Mouse (Mus musculus): ENCODE measurements around the gene 1700016D06Rik. TPM values are rescaled to one million over a fixed set of nuclear protein-coding genes. Genes with fewer than 3 reads are reported as not detected.
"Not testable (repeated sequence)": the region's sequence is repeated elsewhere in the genome, so short reads cannot be mapped to it uniquely, and the experiment has no call there.

Gene 1700016D06Rik
- total RNA-seq, 4 experiments from 2014 or later, result not detected

- DNase-seq, result peak; percentile 54
These were observed 517 bp downstream of the 1700016D06Rik start for GRCm38 (mm10) chr8:11700060-11701032.

DNA sequence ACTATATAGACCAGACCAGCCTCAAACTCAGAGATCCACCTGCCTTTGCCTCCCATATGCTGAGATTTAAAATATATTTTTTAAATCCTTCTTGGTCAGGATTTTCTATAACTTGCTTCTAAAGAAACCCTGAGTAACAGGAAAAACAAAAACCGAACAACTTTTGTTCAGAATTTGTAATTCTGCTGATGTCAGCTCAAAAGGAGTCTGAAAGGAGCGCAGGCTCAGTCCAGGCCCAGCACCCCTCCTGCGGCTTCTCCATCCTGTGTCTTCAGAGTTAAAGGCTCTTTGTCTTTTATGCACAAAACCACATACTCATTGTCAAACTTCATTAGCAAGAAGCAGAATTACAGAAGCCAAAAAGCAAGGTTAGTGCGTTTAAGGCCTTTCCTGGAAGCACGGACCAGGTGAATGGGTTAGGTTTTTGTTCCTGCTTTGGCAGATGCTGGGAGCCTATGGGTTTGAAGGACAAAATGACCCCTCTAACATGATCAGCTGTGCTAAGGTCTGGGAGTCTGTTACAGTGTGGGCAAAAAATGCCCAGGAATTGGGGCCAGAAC lies 1.3 kb downstream of the 1700016D06Rik start:
- no peak for DNase-seq

GRCm38 (mm10) chr8:11697467-11697866 lies 3.4 kb downstream of the 1700016D06Rik start:
- DNase-seq, result no peak

DNA sequence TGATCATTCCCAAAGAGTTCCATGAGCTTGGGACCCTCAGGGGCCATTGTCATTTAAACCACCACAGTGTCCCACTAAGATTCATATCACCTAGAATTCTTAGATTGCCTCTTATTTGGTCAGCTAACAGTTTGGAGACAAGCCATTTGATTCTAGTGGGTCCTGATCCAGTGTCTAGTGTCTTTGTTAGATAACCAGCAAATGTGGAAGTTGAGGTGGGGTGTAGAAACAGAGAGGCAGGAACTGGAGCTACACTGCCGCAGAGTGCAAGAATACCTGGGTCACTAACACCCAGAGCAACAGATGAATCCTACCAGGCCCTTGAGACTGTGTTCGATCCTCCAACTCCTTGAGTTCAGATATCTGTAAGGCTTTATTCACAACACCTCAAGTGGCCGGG lies 4.7 kb downstream of the 1700016D06Rik start:
- no peak for DNase-seq

GRCm38 (mm10) chr8:11693972-11694371 lies 6.9 kb downstream of the 1700016D06Rik start:
- no peak for DNase-seq

GRCm38 (mm10) chr8:11692455-11692854 lies 8.4 kb downstream of the 1700016D06Rik start:
- DNase-seq, result no peak

- DNase-seq, result no peak
These were observed 9.1 kb downstream of the 1700016D06Rik start for GRCm38 (mm10) chr8:11691761-11692160.

GRCm38 (mm10) chr8:11691284-11691683 lies 9.6 kb downstream of the 1700016D06Rik start:
- DNase-seq, result no peak

DNA sequence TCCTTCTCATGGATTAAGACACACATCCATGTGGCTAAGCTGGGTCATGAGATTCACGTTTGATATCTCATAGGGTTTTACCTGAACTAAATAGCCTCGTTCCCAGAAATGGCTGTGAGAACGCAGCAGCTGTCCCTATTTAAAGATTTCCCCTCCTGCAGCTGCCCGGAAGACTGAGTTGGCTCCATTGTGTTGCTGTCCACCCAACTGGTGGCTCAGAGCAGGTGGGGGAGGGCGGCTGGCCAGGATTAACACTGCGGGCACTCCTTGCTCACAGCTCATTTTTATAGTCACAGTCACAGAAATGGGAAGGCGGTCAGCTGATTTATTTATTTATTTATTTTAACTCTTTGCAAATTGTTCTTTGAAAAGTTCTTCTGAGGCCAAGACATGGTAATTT lies 10.9 kb downstream of the 1700016D06Rik start:
- DNase-seq, result no peak

DNA sequence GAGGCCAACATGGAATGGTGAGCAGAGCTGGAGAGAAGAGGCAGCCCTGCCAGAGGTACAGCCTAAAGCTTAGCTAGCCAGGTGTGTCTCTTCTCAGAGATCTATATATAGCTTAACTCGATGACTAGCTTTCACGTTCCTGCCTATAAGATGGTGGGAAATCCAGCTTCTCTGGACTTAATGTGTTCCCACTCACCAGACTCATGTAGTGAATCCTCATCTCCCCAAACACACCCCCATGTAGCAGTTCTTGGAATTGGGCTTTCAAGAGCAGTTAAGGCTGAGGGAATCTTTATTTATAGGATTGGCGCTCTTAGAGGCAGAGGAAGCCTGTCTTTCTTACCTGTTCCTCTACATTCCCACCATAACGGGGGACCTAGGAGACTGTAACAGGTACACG lies 13.6 kb downstream of the 1700016D06Rik start:
- DNase-seq, result no peak

DNA sequence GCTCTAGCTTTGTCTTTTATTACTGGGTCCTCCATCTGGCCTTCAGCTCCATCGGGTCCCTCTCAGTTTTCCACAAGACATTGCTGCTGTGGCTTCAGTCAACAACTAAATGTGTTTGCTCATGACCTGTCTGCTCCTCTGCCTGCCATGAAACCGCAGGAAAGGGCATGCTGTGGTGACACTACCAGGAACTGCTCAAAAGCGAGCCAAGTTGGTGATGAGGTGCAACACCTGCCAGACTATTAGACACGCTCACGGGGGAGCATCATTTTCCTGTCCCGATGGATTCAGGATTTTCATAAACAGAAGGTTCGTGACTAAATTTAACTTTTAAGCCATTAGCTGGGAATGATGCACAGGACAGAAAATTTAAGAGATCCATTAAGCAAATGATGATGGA lies 16.3 kb downstream of the 1700016D06Rik start:
- no peak for DNase-seq

- no peak for DNase-seq
These were observed 32.6 kb downstream of the 1700016D06Rik start for GRCm38 (mm10) chr8:11668308-11668707.

GRCm38 (mm10) chr8:11666023-11666716 lies 34.7 kb downstream of the 1700016D06Rik start:
- DNase-seq, result not testable (repeated sequence)

GRCm38 (mm10) chr8:11661969-11662368 lies 38.9 kb downstream of the 1700016D06Rik start:
- DNase-seq, result no peak

GRCm38 (mm10) chr8:11650021-11650420 lies 50.8 kb downstream of the 1700016D06Rik start:
- DNase-seq, result no peak

DNA sequence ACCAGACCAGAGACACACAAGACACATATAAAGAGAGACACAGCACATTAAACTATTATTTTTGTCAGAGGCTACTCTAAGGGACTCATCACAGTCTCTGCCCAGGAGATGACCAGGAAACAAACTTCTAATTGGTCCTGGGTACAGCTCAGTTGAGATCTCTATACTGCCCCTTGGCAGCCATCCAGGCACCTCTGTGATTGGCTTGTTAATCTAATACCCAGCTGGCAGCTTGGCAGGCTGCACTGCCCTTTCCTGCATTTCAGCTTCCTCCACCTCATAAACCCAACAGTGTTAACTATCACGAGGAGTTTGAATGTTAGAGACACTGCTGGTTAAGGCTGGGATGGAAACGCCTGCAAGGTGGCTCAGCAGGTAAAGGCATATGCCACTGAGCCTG lies 57.7 kb downstream of the 1700016D06Rik start:
- DNase-seq, result no peak

- no peak for DNase-seq
These were observed 60.3 kb downstream of the 1700016D06Rik start for GRCm38 (mm10) chr8:11640606-11641005.

DNA sequence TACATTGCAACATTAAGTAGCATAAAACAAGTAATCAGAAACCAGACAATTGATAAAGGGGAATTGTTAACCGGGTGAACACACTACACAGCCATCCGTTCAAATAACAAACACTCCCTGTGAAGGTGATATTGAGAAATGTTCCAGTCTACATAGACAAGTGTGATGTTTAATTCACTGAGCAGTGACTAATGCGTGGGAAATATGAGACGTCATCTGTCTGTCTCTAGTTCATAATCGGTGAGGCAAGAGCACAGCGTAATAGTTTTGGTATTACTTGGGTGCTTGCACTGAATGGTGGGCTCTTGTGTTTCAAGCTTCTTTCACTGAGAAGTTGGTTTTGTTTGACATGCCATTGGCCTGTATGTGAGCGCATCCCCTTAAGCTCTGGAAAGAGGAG lies 63.3 kb downstream of the 1700016D06Rik start:
- DNase-seq, result no peak

DNA sequence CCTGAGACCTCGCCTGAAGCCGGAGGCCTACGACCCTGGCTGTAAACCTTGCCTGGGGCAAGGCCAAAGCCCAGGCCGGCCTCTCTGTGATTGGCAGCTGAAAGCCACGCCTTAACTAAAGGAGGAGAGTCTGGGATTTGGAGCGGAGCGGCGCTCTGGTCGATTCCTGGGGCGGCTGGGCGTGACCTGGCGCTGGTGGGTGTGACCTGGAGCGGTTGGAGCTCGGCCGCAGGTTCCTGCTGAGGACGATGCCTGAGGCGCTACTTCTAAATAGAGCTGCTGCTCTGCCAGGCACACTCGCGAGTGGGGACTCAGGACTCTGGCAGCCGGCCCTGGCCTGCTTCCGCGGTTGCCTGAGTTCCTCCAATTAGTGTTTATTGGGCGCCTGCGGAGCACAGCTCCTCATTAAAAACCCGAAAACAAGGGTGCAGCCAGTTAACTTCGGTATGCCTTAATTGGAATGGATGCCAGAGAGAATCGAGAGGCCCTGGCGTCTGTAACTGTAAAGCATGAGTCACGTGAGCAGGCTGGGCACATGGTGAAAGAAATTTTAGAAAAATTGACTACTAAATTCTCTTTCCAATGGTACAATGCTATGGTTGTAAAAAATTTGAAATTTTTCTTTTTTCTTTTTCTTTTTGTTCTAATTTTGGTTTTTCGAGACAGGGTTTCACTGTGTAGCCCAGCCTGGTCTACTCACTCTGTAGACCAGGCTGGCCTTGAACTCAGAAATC lies 64.4 kb downstream of the 1700016D06Rik start:
- peak; percentile 87 for DNase-seq

- peak; percentile 97 for DNase-seq
These were observed 65.2 kb downstream of the 1700016D06Rik start, which contains the start of gene Ankrd10 for GRCm38 (mm10) chr8:11635611-11636081. Gene Ankrd10, minus strand, starts transcription at chr8:11635757.

DNA sequence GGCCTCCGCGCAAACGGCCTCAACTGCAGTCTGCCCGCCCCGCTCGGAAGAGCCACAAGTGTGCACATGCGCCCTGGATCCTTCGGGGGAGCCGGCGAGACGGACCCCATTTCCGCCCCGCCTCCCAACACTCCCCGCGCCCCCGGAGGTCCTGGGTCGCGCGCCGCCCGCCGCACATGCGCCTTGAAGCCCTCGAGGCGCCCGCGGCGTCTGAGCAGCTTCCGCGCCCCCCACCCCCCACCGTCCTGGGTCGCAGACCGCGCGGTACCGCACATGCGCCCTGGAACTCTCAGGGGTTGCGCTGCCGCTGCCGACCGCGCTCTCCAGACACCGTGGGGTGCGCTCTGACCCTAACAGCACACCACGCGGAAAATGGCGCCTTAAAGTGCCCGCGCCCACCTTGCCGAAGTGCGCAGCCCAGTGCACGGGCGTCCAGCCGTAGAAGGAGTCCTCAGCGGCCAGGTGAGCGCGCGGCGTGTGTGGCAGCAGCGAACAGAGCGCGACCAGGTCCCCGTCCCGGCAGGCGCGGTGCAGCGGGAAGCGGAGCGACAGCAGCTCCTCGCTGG lies 65.8 kb downstream of the 1700016D06Rik start:
- peak; percentile 82 for DNase-seq
